Mouse (Mus musculus): Measurements from ENCODE around the gene Tmem104. TPM values are rescaled to one million over a fixed set of nuclear protein-coding genes. Genes with fewer than 3 reads are reported as not detected.

Tmem104 gene
- polyA plus RNA-seq, 1 experiment from 2014 or later: 9.3 TPM

GRCm38 (mm10) chr11:115282295-115282694 is 95.0 kb downstream of the Tmem104 start:
- Histone ChIP-seq H3K4me3 (replicated peaks) (no peak overlapping the region), H3K9me3 (no peaks in the 10 kb centered on the region), H3K9ac (no peak overlapping the region), H3K4me2 (no peak overlapping the region), H3K36me3 (no peaks in the 10 kb centered on the region), H3K27me3 (replicated peaks) (no peaks in the 10 kb centered on the region), H3K4me1 (0 out of 2 replicates have a peak, but pooled peaks cover 8% of the 10 kb centered on the region), H3K27ac (0 out of 2 replicates have a peak overlapping the region, but pooled peaks have one; percentile 3)
- 69% methylated on average over 8 of the region's 8 CpGs for WGBS
- 0 out of 2 replicates have a peak, but pooled peaks have one; percentile 8 for ATAC-seq (ENCODE audit: insufficient read depth, low FRiP score, low read depth)

GRCm38 (mm10) chr11:115282723-115283485 is 95.6 kb downstream of the Tmem104 start:
- Histone ChIP-seq H3K27ac (peak overlapping the region; percentile 31; the same call in 1 of the 2 replicates), H3K4me1 (0 out of 2 replicates have a peak, but pooled peaks cover 6% of the 10 kb centered on the region), H3K9me3 (no peaks in the 10 kb centered on the region), H3K4me3 (replicated peaks) (no peak overlapping the region), H3K4me2 (no peak overlapping the region), H3K36me3 (no peaks in the 10 kb centered on the region), H3K27me3 (replicated peaks) (no peaks in the 10 kb centered on the region), H3K9ac (no peak overlapping the region)
- WGBS: 76% methylated on average over 8 of the region's 8 CpGs
- peak; percentile 11; the same call in 1 of the 2 replicates for ATAC-seq (ENCODE audit: insufficient read depth, low FRiP score, low read depth)

GRCm38 (mm10) chr11:115283486-115283765 is 96.1 kb downstream of the Tmem104 start:
- 64% methylated on average over 9 of the region's 9 CpGs for WGBS
- H3K27ac ChIP-seq: no peak overlapping the region; the same call in 1 of the 2 replicates

GRCm38 (mm10) chr11:115283891-115284620 is 96.8 kb downstream of the Tmem104 start:
- ATAC-seq (ENCODE audit: insufficient read depth, low FRiP score, low read depth): no peak
- whole genome bisulfite sequencing: 84% methylated on average over 12 of the region's 12 CpGs
- Histone ChIP-seq H3K4me1 (0 out of 2 replicates have a peak, but pooled peaks cover 4% of the 10 kb centered on the region), H3K9me3 (no peaks in the 10 kb centered on the region), H3K4me3 (replicated peaks) (no peak overlapping the region), H3K4me2 (no peak overlapping the region), H3K27me3 (replicated peaks) (no peaks in the 10 kb centered on the region), H3K36me3 (no peaks in the 10 kb centered on the region), H3K27ac (no peak overlapping the region), H3K9ac (no peak overlapping the region)

More at GRCm38 (mm10) chr11:115283486-115283765, 96.1 kb downstream of the Tmem104 start:
- Histone ChIP-seq H3K4me3 (replicated peaks) (no peak overlapping the region), H3K9ac (no peak overlapping the region), H3K4me1 (0 out of 2 replicates have a peak, but pooled peaks cover 4% of the 10 kb centered on the region), H3K9me3 (no peaks in the 10 kb centered on the region), H3K4me2 (no peak overlapping the region), H3K36me3 (no peaks in the 10 kb centered on the region), H3K27me3 (replicated peaks) (no peaks in the 10 kb centered on the region)
- ATAC-seq (ENCODE audit: insufficient read depth, low FRiP score, low read depth): no peak

GRCm38 (mm10) chr11:115285282-115285681 is 98.0 kb downstream of the Tmem104 start:
- Histone ChIP-seq H3K27ac (no peak overlapping the region), H3K9ac (no peak overlapping the region), H3K4me3 (replicated peaks) (no peak overlapping the region), H3K4me2 (no peak overlapping the region), H3K9me3 (no peaks in the 10 kb centered on the region), H3K4me1 (0 out of 2 replicates have a peak, but pooled peaks cover 7% of the 10 kb centered on the region), H3K36me3 (no peaks in the 10 kb centered on the region), H3K27me3 (replicated peaks) (no peaks in the 10 kb centered on the region)
- 58% methylated on average over 4 of the region's 4 CpGs for WGBS
- ATAC-seq (ENCODE audit: insufficient read depth, low FRiP score, low read depth): no peak

- H3K36me3 ChIP-seq: no peaks in the 10 kb centered on the region
- H3K9me3 ChIP-seq: no peaks in the 10 kb centered on the region
- 72% methylated on average over 19 of the region's 19 CpGs for WGBS
- peaks cover 16% of the 10 kb centered on the region for H3K4me1 ChIP-seq
- no peak for ATAC-seq (ENCODE audit: insufficient read depth, low FRiP score, low read depth)
- no peak overlapping the region for H3K27ac ChIP-seq
- no peak overlapping the region for H3K9ac ChIP-seq
- no peak overlapping the region for H3K4me2 ChIP-seq
- no peak overlapping the region for H3K4me3 ChIP-seq (replicated peaks)
- H3K27me3 ChIP-seq (replicated peaks): no peaks in the 10 kb centered on the region
Measured at GRCm38 (mm10) chr11:115286201-115286993, 99.1 kb downstream of the Tmem104 start.

DNA sequence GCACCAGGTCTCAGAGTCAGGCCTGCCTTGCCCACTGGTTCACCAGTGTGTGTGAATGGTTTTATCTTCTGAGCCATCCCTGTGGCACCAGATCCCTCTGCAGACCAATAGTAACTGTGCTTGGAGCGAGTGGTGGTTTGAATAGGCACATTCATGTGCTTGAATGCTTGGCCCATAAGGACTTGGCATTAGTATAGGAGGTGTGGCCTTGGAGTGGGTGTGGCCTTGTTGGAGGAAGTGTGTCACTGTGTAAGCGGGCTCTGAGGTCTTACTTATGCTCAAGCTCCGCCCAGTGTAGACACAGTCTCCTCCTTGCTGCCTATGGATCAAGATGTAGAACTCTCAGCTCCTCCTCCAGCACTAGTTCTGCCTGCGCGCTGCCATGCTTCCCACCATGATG is 100.1 kb downstream of the Tmem104 start:
- Histone ChIP-seq H3K4me1 (peaks cover 20% of the 10 kb centered on the region), H3K36me3 (no peaks in the 10 kb centered on the region), H3K9me3 (no peaks in the 10 kb centered on the region), H3K4me2 (no peak overlapping the region), H3K27ac (no peak overlapping the region), H3K4me3 (replicated peaks) (no peak overlapping the region), H3K27me3 (replicated peaks) (no peaks in the 10 kb centered on the region), H3K9ac (no peak overlapping the region)
- WGBS: 85% methylated on average over 5 of the region's 5 CpGs
- no peak for ATAC-seq (ENCODE audit: insufficient read depth, low FRiP score, low read depth)

GRCm38 (mm10) chr11:115288305-115288704 is 101.0 kb downstream of the Tmem104 start:
- no peak overlapping the region for H3K27ac ChIP-seq
- no peak overlapping the region for H3K9ac ChIP-seq
- H3K4me3 ChIP-seq (replicated peaks): no peak overlapping the region
- no peak for ATAC-seq (ENCODE audit: insufficient read depth, low FRiP score, low read depth)
- no peaks in the 10 kb centered on the region for H3K36me3 ChIP-seq
- H3K9me3 ChIP-seq: no peaks in the 10 kb centered on the region
- H3K27me3 ChIP-seq (replicated peaks): no peaks in the 10 kb centered on the region
- WGBS: 90% methylated on average over 2 of the region's 2 CpGs
- no peak overlapping the region for H3K4me2 ChIP-seq
- peaks cover 19% of the 10 kb centered on the region for H3K4me1 ChIP-seq

DNA sequence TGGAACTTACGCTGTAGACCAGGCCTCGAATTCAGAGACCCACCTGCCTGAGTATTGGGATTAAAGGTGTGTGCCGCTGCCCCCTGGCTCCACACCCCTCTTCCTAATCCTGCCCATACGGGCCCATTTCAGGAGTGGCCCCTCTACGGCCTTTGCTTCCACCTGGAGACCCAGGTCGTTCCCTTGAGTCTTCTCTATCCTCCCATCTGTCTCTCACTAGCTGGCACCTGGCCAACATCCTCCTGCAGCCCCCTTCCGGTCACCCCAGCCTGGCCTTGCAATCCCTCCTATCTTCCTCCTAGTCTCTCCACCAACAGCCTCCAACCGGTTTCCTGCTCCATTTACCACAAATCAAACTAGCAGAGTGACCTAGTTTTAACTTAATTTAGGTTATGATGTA is 102.6 kb downstream of the Tmem104 start:
- Histone ChIP-seq H3K27ac (0 out of 2 replicates have a peak overlapping the region, but pooled peaks have one; percentile 63), H3K4me1 (peaks cover 16% of the 10 kb centered on the region), H3K9ac (no peak overlapping the region), H3K36me3 (no peaks in the 10 kb centered on the region), H3K4me2 (no peak overlapping the region), H3K27me3 (replicated peaks) (no peaks in the 10 kb centered on the region), H3K9me3 (no peaks in the 10 kb centered on the region), H3K4me3 (replicated peaks) (no peak overlapping the region)
- WGBS: 64% methylated on average over 8 of the region's 8 CpGs
- ATAC-seq (ENCODE audit: insufficient read depth, low FRiP score, low read depth): no peak

DNA sequence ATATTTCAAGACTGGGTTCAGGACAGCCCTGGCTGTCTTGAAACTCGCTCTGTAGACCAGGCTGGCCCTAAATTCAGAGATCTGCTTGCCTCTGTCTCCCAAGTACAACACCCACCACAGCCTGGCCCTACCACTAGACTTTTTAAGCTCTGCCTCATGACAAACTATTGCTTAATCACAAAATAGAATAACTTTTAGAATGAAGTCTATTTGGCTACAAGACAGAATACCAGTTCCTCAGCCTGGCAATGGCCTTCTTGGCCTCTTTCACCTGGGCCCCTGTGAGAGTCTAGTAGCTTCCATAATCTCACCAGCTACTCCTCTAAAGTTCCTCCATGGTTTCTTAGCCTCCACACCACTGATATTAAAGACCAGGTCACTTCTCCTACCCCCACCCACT is 103.0 kb downstream of the Tmem104 start:
- no peak overlapping the region for H3K4me3 ChIP-seq (replicated peaks)
- peaks cover 16% of the 10 kb centered on the region for H3K4me1 ChIP-seq
- no peaks in the 10 kb centered on the region for H3K36me3 ChIP-seq
- H3K9ac ChIP-seq: no peak overlapping the region
- no peaks in the 10 kb centered on the region for H3K9me3 ChIP-seq
- no peak for ATAC-seq (ENCODE audit: insufficient read depth, low FRiP score, low read depth)
- no peaks in the 10 kb centered on the region for H3K27me3 ChIP-seq (replicated peaks)
- H3K27ac ChIP-seq: peak overlapping the region; percentile 63
- 89% methylated on average over 1 of the region's 1 CpGs for WGBS
- no peak overlapping the region for H3K4me2 ChIP-seq

- H3K27ac ChIP-seq: peak overlapping the region; percentile 77
- 28% methylated on average over 6 of the region's 6 CpGs for WGBS
- peak; percentile 24; the same call in 1 of the 2 replicates for ATAC-seq (ENCODE audit: insufficient read depth, low FRiP score, low read depth)
Measured at GRCm38 (mm10) chr11:115290919-115291318, 103.6 kb downstream of the Tmem104 start.

More at GRCm38 (mm10) chr11:115290919-115291318, 103.6 kb downstream of the Tmem104 start:
- H3K27me3 ChIP-seq (replicated peaks): no peaks in the 10 kb centered on the region
- H3K4me3 ChIP-seq (replicated peaks): no peak overlapping the region
- H3K9ac ChIP-seq: no peak overlapping the region
- peaks cover 16% of the 10 kb centered on the region for H3K4me1 ChIP-seq
- no peaks in the 10 kb centered on the region for H3K9me3 ChIP-seq
- no peak overlapping the region for H3K4me2 ChIP-seq
- no peaks in the 10 kb centered on the region for H3K36me3 ChIP-seq

Measured in stomach, embryonic 15.5 days (tissue).